Mouse (Mus musculus): ENCODE results near the gene Flnb.

DNA sequence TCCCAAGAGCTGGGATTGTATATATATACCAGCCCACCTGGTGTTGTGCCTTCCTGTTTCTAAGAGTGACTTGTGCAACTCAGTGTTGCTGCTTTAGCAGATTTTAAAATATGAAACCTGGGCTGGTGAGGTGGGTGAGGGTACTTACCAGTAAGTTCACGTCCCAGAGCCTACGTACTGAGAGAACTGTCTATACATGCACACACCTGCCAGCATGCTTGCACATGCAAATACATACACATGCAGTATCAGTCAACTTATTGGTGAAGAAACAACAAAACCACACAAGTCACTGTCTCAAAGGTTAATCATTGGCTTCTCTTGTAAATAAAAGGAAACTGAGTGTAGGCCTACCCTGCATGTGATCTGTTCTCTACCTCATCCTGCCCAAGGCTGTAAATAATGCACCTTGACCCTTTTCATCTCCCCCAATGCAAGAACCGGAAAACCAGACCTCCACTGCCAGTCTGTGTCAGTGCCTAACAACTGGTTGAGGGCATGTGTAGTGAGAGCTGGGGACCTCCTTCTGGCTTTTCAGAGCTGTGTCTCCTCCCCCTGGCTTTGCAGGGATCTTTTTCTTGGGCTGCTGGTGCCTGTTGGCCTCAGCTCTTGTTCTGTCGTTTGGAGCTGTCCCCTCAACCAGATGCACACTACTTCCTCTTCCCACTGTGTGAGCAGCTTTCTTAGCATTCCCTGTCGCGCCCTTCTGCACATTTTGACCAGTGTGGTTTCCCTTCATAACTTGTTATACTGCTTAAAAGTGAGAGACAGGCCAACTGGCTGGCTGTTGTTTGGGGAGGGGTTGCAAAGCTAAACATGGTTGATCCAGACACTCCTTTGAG, 100.6 kb downstream of the Flnb start:
- no peak for TF ChIP-seq FLI1 (IDR thresholded peaks at IDR 0.05; ENCODE audit: low read length)
- no peak for TF ChIP-seq GATA1 (IDR thresholded peaks at IDR 0.05; ENCODE audit: borderline replicate concordance, low read length)

All from megakaryocyte, embryonic 14.5 days (primary cell).